Mouse (Mus musculus) R1 (cell line): ENCODE measurements around the gene Zcchc3.

ENCODE experiments used
- DNase-seq: peaks from one replicate; pipeline ENCODE4 v3.0.0-alpha.2; 2018; ENCODE audit warnings: low read depth, low spot score

Zcchc3 gene

DNA sequence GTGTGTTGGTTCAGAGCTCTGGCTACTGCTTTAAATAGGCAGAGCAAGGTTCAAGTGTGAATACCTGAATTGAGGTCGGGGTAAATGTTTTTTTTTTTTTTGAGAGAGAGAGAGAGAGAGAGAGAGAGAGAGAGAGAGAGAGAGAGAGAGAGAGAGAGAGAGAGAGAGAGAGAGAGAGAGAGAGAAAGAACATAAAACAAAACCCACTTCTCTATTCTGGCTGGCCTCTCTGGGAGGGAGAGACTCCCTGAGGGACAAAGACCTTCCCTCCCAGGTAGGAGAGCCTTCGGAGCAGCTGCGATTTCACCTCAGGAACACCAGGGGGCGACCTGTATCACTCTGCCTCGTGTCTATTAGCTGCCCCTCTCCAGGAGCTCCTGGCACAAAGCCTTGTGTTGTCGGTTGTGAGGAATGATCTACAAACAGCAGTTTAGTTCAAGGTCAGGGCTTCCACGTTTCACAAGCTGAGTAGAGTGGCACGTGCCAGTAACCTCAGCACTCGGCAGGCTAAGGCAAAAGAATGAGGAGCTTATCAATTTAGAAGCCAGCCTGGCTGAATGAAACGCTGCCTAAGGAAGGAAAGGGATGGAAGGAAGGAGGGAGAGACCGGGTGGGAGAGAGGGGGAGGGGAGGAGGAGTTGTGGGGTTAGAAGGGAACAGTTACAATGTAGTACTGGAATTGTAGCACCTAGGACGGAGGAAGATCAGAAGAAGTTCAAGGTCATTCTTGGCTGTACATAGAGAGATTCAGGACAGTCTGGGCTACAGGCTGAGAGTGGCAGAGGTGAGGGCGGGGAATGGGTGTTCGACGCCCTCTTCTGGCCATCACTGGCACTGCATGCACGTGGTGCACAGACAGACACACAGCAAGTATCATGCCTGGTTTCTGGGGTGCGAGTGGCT lies 51.3 kb downstream of the Zcchc3 start:
- peak; percentile 94 for DNase-seq
